Mouse (Mus musculus) T-helper 17 cell (primary cell): ENCODE measurements around the gene 1700067K01Rik.

Source experiments
- in situ Hi-C, 2 experiments: fragments of 300-600 bp; cut with MboI, MseI; formaldehyde crosslinking; loops; 1 replicate in 1 of 2; 2 replicates in 1 of 2; pipeline ENCODE4 v1.15.1; 2025; ENCODE audit warnings: high pct_unique_total_duplicates in 2 of 2

1700067K01Rik gene

GRCm38 (mm10) chr8:84010625-84011611 lies 9.6 kb downstream of the 1700067K01Rik start:
- in situ Hi-C loops = loop anchor here in 1 of 2 experiments (10.0 kb wide), 1 partner anchor 334 kb away; no protein-coding TSS in a partner anchor

- in situ Hi-C loops = loop anchor here in 1 of 2 experiments (10.0 kb wide), 1 partner anchor 333 kb away; no protein-coding TSS in a partner anchor
Measured at GRCm38 (mm10) chr8:84011705-84012498, 10.6 kb downstream of the 1700067K01Rik start, which contains the start of gene 2210011C24Rik. Gene 2210011C24Rik, minus strand, starts transcription at chr8:84012171.

GRCm38 (mm10) chr8:84012499-84013165 lies 11.3 kb downstream of the 1700067K01Rik start:
- in situ Hi-C loops = loop anchor here in 1 of 2 experiments (10.0 kb wide), 1 partner anchor 332 kb away; no protein-coding TSS in a partner anchor

- in situ Hi-C loops = loop anchor here in 1 of 2 experiments (10.0 kb wide), 1 partner anchor 329 kb away; no protein-coding TSS in a partner anchor
Measured at GRCm38 (mm10) chr8:84015833-84016232, 14.5 kb downstream of the 1700067K01Rik start.

- in situ Hi-C loops = loop anchor here in 1 of 2 experiments (10.0 kb wide), 1 partner anchor 325 kb away; no protein-coding TSS in a partner anchor
Measured at GRCm38 (mm10) chr8:84019738-84020137, 18.4 kb downstream of the 1700067K01Rik start.

- in situ Hi-C loops = no loop called here
Measured at GRCm38 (mm10) chr8:84021096-84021495, 19.8 kb downstream of the 1700067K01Rik start, which contains the start of gene Palm3. Gene Palm3, plus strand, starts transcription at chr8:84021471.

- in situ Hi-C loops = no loop called here
Measured at GRCm38 (mm10) chr8:84021569-84021968, 20.3 kb downstream of the 1700067K01Rik start.

GRCm38 (mm10) chr8:84023085-84023484 lies 21.8 kb downstream of the 1700067K01Rik start:
- in situ Hi-C loops = no loop called here

- in situ Hi-C loops = no loop called here
Measured at GRCm38 (mm10) chr8:84023631-84024030, 22.3 kb downstream of the 1700067K01Rik start.

DNA sequence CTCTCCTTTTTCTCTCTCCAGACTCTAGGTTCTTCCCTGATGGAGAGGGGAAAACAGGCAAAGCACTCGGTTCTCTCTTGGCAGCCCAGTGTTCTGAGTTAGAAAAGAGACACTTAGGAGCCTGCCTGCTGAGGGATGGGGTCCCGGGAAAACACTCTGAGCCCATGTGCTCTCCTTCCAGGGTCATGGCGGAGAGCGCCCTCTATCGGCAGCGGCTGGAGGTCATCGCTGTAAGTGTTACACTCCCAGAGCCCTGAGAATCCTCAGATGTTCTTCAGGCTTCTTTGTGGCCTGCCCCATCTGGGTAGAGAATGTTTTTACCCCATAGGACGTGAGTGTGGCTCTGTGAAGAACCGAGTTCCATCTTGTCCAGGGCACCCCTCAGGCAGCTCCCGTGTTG lies 22.9 kb downstream of the 1700067K01Rik start:
- in situ Hi-C loops = no loop called here

- in situ Hi-C loops = no loop called here
Measured at GRCm38 (mm10) chr8:84025863-84026262, 24.6 kb downstream of the 1700067K01Rik start.

GRCm38 (mm10) chr8:84027449-84027848 lies 26.1 kb downstream of the 1700067K01Rik start:
- in situ Hi-C loops = no loop called here

DNA sequence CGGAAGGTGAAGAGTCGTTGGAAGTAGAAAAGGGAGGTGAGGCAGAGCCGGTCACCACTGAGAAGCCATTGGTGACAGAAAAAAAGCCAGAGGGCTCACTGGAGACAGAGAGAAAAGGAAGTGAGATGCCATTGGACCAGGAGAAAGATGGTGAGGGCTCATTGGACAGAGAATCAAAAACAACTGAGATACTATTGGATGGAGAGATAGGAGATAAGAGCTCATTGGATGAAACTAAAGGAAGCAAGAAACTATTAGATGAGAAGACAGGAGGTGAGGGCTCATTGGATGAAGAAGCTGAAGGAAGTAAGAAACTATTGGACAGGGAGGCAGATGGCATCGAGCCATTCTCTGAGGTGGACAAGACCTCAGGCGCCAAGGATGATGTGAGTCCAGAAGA lies 28.0 kb downstream of the 1700067K01Rik start:
- in situ Hi-C loops = no loop called here

- in situ Hi-C loops = no loop called here
Measured at GRCm38 (mm10) chr8:84032777-84033176, 31.5 kb downstream of the 1700067K01Rik start.

DNA sequence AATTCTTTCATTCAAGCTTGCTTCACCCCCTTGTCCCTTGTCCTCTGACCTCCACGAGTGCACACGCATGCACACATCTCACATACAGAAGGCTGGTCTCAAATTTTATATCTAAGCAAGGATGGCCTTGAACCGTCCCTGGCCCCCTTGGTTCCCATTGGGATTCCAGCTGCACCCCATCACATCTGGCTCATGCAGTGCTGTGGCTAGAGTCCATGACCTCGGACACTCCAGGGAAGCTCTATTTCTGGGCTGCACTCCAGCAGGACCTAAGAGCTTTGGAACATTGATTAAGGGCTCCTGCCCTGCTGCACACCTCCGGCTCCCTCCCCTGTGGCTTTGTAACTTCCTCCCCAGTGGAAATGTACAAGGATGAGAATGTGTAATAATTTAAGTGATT lies 36.7 kb downstream of the 1700067K01Rik start:
- in situ Hi-C loops = loop anchor here in 1 of 2 experiments (5.0 kb wide), 1 partner anchor 94 kb away; no protein-coding TSS in a partner anchor

DNA sequence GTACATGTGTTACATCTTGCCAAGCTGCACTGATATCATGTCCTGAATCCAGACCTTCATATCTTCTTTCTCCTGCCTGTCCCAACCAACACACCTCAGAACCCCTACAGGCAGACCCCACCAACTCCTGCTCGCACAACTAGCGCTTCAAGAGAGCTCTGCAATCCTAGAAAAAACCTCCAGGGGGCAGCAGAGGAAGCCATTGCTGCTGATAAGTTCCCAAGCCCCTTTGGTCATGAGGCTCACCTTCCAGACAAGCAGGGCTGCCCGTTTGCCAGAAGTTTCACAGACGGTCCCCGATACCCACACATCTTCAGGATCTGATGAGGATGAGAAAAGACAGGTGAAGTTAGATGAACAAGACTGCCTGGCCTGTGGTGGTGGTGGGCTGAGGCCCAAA lies 37.7 kb downstream of the 1700067K01Rik start:
- in situ Hi-C loops = loop anchor here in 1 of 2 experiments (5.0 kb wide), 1 partner anchor 93 kb away; no protein-coding TSS in a partner anchor

- in situ Hi-C loops = no loop called here
Measured at GRCm38 (mm10) chr8:84042066-84042947, 41.0 kb downstream of the 1700067K01Rik start, which contains the start of gene Il27ra. Gene Il27ra, minus strand, starts transcription at chr8:84042589.

GRCm38 (mm10) chr8:84042948-84043342 lies 41.6 kb downstream of the 1700067K01Rik start:
- in situ Hi-C loops = no loop called here

DNA sequence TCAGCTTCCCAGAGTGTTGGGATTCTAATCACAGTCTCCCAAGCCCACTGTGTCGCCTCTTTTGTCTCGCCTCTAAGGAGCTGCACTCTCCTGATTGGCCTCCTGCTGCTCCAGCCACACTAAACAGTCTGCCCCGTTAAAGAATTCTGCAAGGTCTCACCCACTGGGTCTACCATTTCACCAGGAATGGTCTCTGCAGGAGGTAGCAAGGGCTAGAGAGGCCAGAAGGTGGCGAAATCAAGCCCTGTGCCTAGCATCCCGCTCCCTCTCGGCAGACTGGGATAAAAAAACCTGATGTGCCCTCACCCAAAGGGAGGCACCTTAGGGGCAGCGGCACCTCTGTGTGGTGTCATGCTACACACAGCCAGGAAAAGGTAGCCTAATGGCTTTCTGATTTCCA lies 42.8 kb downstream of the 1700067K01Rik start:
- in situ Hi-C loops = no loop called here

GRCm38 (mm10) chr8:84044900-84045299 lies 43.6 kb downstream of the 1700067K01Rik start, which contains the start of gene Rln3:
Gene Rln3, minus strand, starts transcription at chr8:84045000.
- in situ Hi-C loops = no loop called here
